Mouse (Mus musculus) myocyte (in vitro differentiated cells): ENCODE measurements at regions not wholly inside any gene's neighbourhood (a gene's known extent, or its start where the extent isn't known, plus 50 kb on each side); places are given as distances from the start of the nearest gene placed in this dataset.

Experiments used
- E2F4 ChIP-seq: IDR thresholded peaks from one replicate; pipeline ENCODE4 v1.6.1; 2011; ENCODE audit warnings: mild to moderate bottlenecking, control low read depth, moderate library complexity; ENCODE audit not compliant: insufficient read depth
- MAX ChIP-seq: IDR thresholded peaks from one replicate; pipeline ENCODE4 v1.6.1; 2011; ENCODE audit warnings: low read depth, mild to moderate bottlenecking, control low read depth
- MYOD1 ChIP-seq, 3 experiments: IDR thresholded peaks; one replicate each; pipeline ENCODE4 v1.6.1; 2011; ENCODE audit warnings: control low read depth in 2 of 3, low read depth in 2 of 3, mild to moderate bottlenecking in 2 of 3, moderate library complexity in 1 of 3; ENCODE audit not compliant: insufficient read length in 2 of 3, control insufficient read depth in 1 of 3
- MYOG ChIP-seq, 3 experiments: IDR thresholded peaks; one replicate each; pipeline ENCODE4 v1.6.1; 2011; ENCODE audit warnings: control low read depth in 2 of 3, low read depth in 2 of 3, mild to moderate bottlenecking in 2 of 3; ENCODE audit not compliant: insufficient read length in 2 of 3, control insufficient read depth in 1 of 3, insufficient read depth in 1 of 3
- POLR2A ChIP-seq: IDR thresholded peaks from one replicate; pipeline ENCODE4 v1.6.1; 2011; ENCODE audit warnings: low read depth, mild to moderate bottlenecking, control low read depth, moderate library complexity; ENCODE audit not compliant: insufficient read length
- POLR2AphosphoS2 ChIP-seq: IDR thresholded peaks from one replicate; pipeline ENCODE4 v1.6.1; 2011; ENCODE audit warnings: low read depth, control low read depth; ENCODE audit not compliant: insufficient read length
- SRF ChIP-seq: IDR thresholded peaks from one replicate; pipeline ENCODE4 v1.6.1; 2011; ENCODE audit warnings: low read depth; ENCODE audit not compliant: control insufficient read depth, insufficient read length
- TCF12 ChIP-seq: IDR thresholded peaks from one replicate; pipeline ENCODE4 v1.6.1; 2011; ENCODE audit warnings: mild to moderate bottlenecking, control low read depth; ENCODE audit not compliant: poor library complexity, insufficient read depth, severe bottlenecking

GRCm38 (mm10) chr12:118659240-118660120 lies 186.6 kb upstream of the Sp8 start:
- no peak for TF ChIP-seq MYOD1 (IDR thresholded peaks at IDR 0.05; ENCODE audit: control insufficient read depth in 1 of 3, insufficient read length in 2 of 3, low read depth in 2 of 3)
- no peak for TF ChIP-seq SRF
- TF ChIP-seq POLR2A = no peak
- no peak for TF ChIP-seq POLR2AphosphoS2
- TF ChIP-seq E2F4 = no peak
- TF ChIP-seq MAX = no peak
- TF ChIP-seq TCF12 = no peak
- no peak for TF ChIP-seq MYOG (IDR thresholded peaks at IDR 0.05; ENCODE audit: control insufficient read depth in 1 of 3, insufficient read depth in 1 of 3, insufficient read length in 2 of 3, low read depth in 2 of 3)
